In the genomic region with DNA sequence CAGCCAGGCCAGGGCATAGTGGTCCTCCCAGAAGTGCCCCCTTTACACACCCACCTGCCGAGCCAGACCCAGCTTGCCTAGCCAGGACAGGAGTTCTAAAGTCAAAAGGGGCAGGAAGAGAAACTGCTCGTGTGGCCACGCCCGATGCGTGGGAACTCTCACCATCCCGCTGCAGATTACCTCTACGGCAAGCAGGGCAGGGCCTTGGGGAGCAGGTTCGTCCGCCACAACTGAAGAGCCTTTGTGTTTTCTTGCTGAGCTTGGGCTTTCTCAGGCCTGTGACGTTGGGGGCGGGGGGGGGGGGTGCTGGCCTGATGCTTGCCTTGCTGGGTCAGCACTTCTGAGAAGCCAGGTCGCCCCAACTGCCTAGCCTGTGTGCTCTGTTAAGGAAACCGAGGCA, we compare ENCODE assay signal across 19 mouse cellular contexts. TPM values are rescaled to one million over a fixed set of nuclear protein-coding genes. Genes with fewer than 3 reads are reported as not detected.
DNase-seq lines count a peak whose midpoint lies in the region; ATAC-seq and TF ChIP-seq lines count a peak whose summit lies in the region.
"Had no signal": no experiment of that assay in that cellular context is flagged by ENCODE, and none has a peak within 500 bp of the region (broad histone marks: within the 10 kb centered on the region; RNA-seq: fewer than 3 reads in every experiment).

No protein-coding gene starts in this region.

- ATAC-seq in lung, postnatal 0 days = no peak
- ATAC-seq in intestine, postnatal 0 days = peak; percentile 31; the same call in 1 of the 2 replicates

- TF ChIP-seq CTCF in lung, postnatal 0 days (IDR thresholded peaks at IDR 0.05) = no peak
- TF ChIP-seq CTCF in intestine, postnatal 0 days (IDR thresholded peaks at IDR 0.05; ENCODE audit: low read depth) = no peak

- DNase-seq in lung, postnatal 0 days (ENCODE audit: low spot score) = peak; percentile 18
- no peak for DNase-seq in lung, postnatal 36 days
- peak; percentile 25 for DNase-seq in embryonic facial prominence, embryonic 10.5 days (ENCODE audit: low spot score)
- no peak for DNase-seq in MN1 (ENCODE audit: low spot score)
- DNase-seq in c-Kit-positive CD71-positive TER-119-positive erythroid progenitor cells, embryonic 14.5 days (ENCODE audit: low spot score) = no peak
- DNase-seq in left cerebral cortex, adult 9 months (ENCODE audit: low spot score in 2 of 2) = no peak
- DNase-seq: cerebellum, adult 2 months; gastrocnemius, postnatal 25 days; heart, postnatal 4 days; kidney, adult 2 months; kidney, postnatal 4 days; right cerebral cortex, adult 18-20 months; spleen, adult 18-20 months; thymus, postnatal 36 days had no signal

- no peak for TF ChIP-seq EP300 in lung, postnatal 0 days (IDR thresholded peaks at IDR 0.05)

- no peak overlapping the region for H3K4me2 ChIP-seq in lung, postnatal 0 days (replicated peaks; ENCODE audit: low read depth, low read length)
- no peak overlapping the region for H3K4me2 ChIP-seq in intestine, postnatal 0 days (replicated peaks; ENCODE audit: low read depth)
- H3K4me2 ChIP-seq: heart, embryonic 11.5 days; limb, embryonic 12.5 days; midbrain, embryonic 11.5 days had no signal

- no peak overlapping the region for H3K4me3 ChIP-seq in lung, postnatal 0 days (ENCODE audit: low read depth, low read length)
- H3K4me3 ChIP-seq in embryonic facial prominence, embryonic 10.5 days = no peak overlapping the region
- no peak overlapping the region for H3K4me3 ChIP-seq in intestine, postnatal 0 days (ENCODE audit: low read depth, low read length)
- H3K4me3 ChIP-seq: limb, embryonic 12.5 days; myocyte had no signal

- 51% methylated on average over 12 of the region's 13 CpGs for WGBS in lung, postnatal 0 days
- 51% methylated on average over 13 of the region's 13 CpGs for WGBS in embryonic facial prominence, embryonic 10.5 days
- WGBS in intestine, postnatal 0 days = 32% methylated on average over 13 of the region's 13 CpGs

- H3K36me3 ChIP-seq in lung, postnatal 0 days (ENCODE audit: insufficient read depth, low read length) = no peaks in the 10 kb centered on the region
- H3K36me3 ChIP-seq in embryonic facial prominence, embryonic 10.5 days (replicated peaks) = no peaks in the 10 kb centered on the region
- H3K36me3 ChIP-seq in intestine, postnatal 0 days (ENCODE audit: control insufficient read depth, insufficient read depth) = no peaks in the 10 kb centered on the region
- H3K36me3 ChIP-seq: limb, embryonic 12.5 days had no signal

- no peaks in the 10 kb centered on the region for H3K9me3 ChIP-seq in lung, postnatal 0 days (ENCODE audit: low read length)
- no peaks in the 10 kb centered on the region for H3K9me3 ChIP-seq in embryonic facial prominence, embryonic 10.5 days
- H3K9me3 ChIP-seq in intestine, postnatal 0 days (ENCODE audit: control insufficient read depth) = no peaks in the 10 kb centered on the region
- H3K9me3 ChIP-seq: limb, embryonic 12.5 days had no signal

- H3K9ac ChIP-seq in lung, postnatal 0 days (replicated peaks; ENCODE audit: low read depth) = no peak overlapping the region
- no peak overlapping the region for H3K9ac ChIP-seq in intestine, postnatal 0 days (ENCODE audit: low read depth, low read length)
- H3K9ac ChIP-seq: limb, embryonic 12.5 days had no signal

- H3K27me3 ChIP-seq in lung, postnatal 0 days (replicated peaks; ENCODE audit: insufficient read depth, low read length) = no peaks in the 10 kb centered on the region
- H3K27me3 ChIP-seq in embryonic facial prominence, embryonic 10.5 days (replicated peaks; ENCODE audit: low read depth, poor library complexity, severe bottlenecking) = 0 out of 2 replicates have a peak, but pooled peaks cover 4% of the 10 kb centered on the region
- H3K27me3 ChIP-seq in intestine, postnatal 0 days (replicated peaks; ENCODE audit: control insufficient read depth, insufficient read depth, low read length) = no peaks in the 10 kb centered on the region
- H3K27me3 ChIP-seq: limb, embryonic 12.5 days had no signal

- no peak overlapping the region for H3K27ac ChIP-seq in lung, postnatal 0 days (ENCODE audit: low read length)
- peak overlapping the region; percentile 15; the same call in 1 of the 2 replicates for H3K27ac ChIP-seq in embryonic facial prominence, embryonic 10.5 days (replicated peaks)
- no peak overlapping the region for H3K27ac ChIP-seq in intestine, postnatal 0 days (ENCODE audit: low read depth, low read length)
- H3K27ac ChIP-seq: limb, embryonic 12.5 days had no signal

- H3K4me1 ChIP-seq in lung, postnatal 0 days (ENCODE audit: insufficient read depth, low read depth, low read length) = peaks cover 7% of the 10 kb centered on the region
- peaks cover 73% of the 10 kb centered on the region for H3K4me1 ChIP-seq in embryonic facial prominence, embryonic 10.5 days
- no peaks in the 10 kb centered on the region for H3K4me1 ChIP-seq in intestine, postnatal 0 days (replicated peaks; ENCODE audit: control insufficient read depth, insufficient read depth, low read length)

RNA-seq across cellular contexts. Expression of gene Nectin1, which starts 41.1 kb away (rescaled TPM):
- polyA plus RNA-seq in lung, postnatal 0 days (2015; fragmentation: Nextera tagmentation; extraction: Ambion mirVana) = 8.2 and 10.2 TPM in 2 replicates
- 5.0 TPM in 2 replicates for polyA plus RNA-seq in embryonic facial prominence, embryonic 10.5 days (2016; fragmentation: Nextera tagmentation; extraction: Ambion mirVana)
- 4.7 and 5.5 TPM in 2 replicates for polyA plus RNA-seq in intestine, postnatal 0 days (2015; fragmentation: Nextera tagmentation; extraction: Ambion mirVana)

Comparison
In these comparisons a context has a peak if more than half of its experiments do, and no peak if none do; other contexts are left out.
1. DNase-seq: peak in lung, postnatal 0 days (single experiment) and embryonic facial prominence, embryonic 10.5 days (single experiment); none in lung, postnatal 36 days (single experiment), MN1 (single experiment), c-Kit-positive CD71-positive TER-119-positive erythroid progenitor cells, embryonic 14.5 days (single experiment) and left cerebral cortex, adult 9 months (0 of 2).